In genomic region chr5:147812255-147813040, GRCm38 (mm10) we compare ENCODE assay signal across 14 mouse cellular contexts. TPM values are rescaled to one million over a fixed set of nuclear protein-coding genes. Genes with fewer than 3 reads are reported as not detected.
DNase-seq lines count a peak whose midpoint lies in the region; ATAC-seq and TF ChIP-seq lines count a peak whose summit lies in the region.
"Had no signal": no experiment of that assay in that cellular context is flagged by ENCODE, and none has a peak within 500 bp of the region (broad histone marks: within the 10 kb centered on the region; RNA-seq: fewer than 3 reads in every experiment).

No protein-coding gene starts in this region.

- no peaks in the 10 kb centered on the region for H3K36me3 ChIP-seq in kidney, adult 2 months (ENCODE audit: control insufficient read depth, insufficient read depth, low read length)
- H3K36me3 ChIP-seq in kidney, embryonic 16.5 days (ENCODE audit: insufficient read depth, low read length): no peaks in the 10 kb centered on the region
- H3K36me3 ChIP-seq in hindbrain, embryonic 16.5 days (ENCODE audit: control insufficient read depth, insufficient read depth, low read length): no peaks in the 10 kb centered on the region
- H3K36me3 ChIP-seq in midbrain, embryonic 16.5 days (ENCODE audit: control insufficient read depth, insufficient read depth, low read length): no peaks in the 10 kb centered on the region
- H3K36me3 ChIP-seq: forebrain, embryonic 15.5 days; hindbrain, embryonic 13.5 days; liver, embryonic 12.5 days had no signal

- no peak for ATAC-seq in kidney, embryonic 16.5 days (ENCODE audit: low FRiP score, low TSS enrichment)
- ATAC-seq in hindbrain, embryonic 16.5 days: no peak
- no peak for ATAC-seq in midbrain, embryonic 16.5 days
- ATAC-seq: forebrain, embryonic 15.5 days; intestine, postnatal 0 days; liver, embryonic 12.5 days had no signal

- no peaks in the 10 kb centered on the region for H3K4me1 ChIP-seq in kidney, adult 2 months (ENCODE audit: control insufficient read depth, insufficient read depth, low read length)
- no peaks in the 10 kb centered on the region for H3K4me1 ChIP-seq in kidney, embryonic 16.5 days (ENCODE audit: insufficient read depth, low read length)
- H3K4me1 ChIP-seq in hindbrain, embryonic 16.5 days (ENCODE audit: control insufficient read depth, insufficient read depth, low read depth, low read length): no peaks in the 10 kb centered on the region
- H3K4me1 ChIP-seq in midbrain, embryonic 16.5 days (ENCODE audit: control insufficient read depth, insufficient read depth, low read length): no peaks in the 10 kb centered on the region
- H3K4me1 ChIP-seq: forebrain, embryonic 15.5 days; hindbrain, embryonic 13.5 days had no signal

- no peak overlapping the region for H3K9ac ChIP-seq in kidney, embryonic 16.5 days (replicated peaks; ENCODE audit: low read length)
- H3K9ac ChIP-seq in hindbrain, embryonic 16.5 days (ENCODE audit: low read depth, low read length): no peak overlapping the region
- no peak overlapping the region for H3K9ac ChIP-seq in midbrain, embryonic 16.5 days (ENCODE audit: low read depth, low read length)
- H3K9ac ChIP-seq: forebrain, embryonic 15.5 days; hindbrain, embryonic 13.5 days; liver, embryonic 12.5 days had no signal

- no peaks in the 10 kb centered on the region for H3K27me3 ChIP-seq in kidney, adult 2 months (replicated peaks; ENCODE audit: control insufficient read depth, insufficient read depth, low read length)
- no peaks in the 10 kb centered on the region for H3K27me3 ChIP-seq in kidney, embryonic 16.5 days (ENCODE audit: insufficient read depth, low read length)
- H3K27me3 ChIP-seq in hindbrain, embryonic 16.5 days (replicated peaks; ENCODE audit: control insufficient read depth, insufficient read depth, low read length): no peaks in the 10 kb centered on the region
- H3K27me3 ChIP-seq in midbrain, embryonic 16.5 days (ENCODE audit: control insufficient read depth, insufficient read depth, low read depth, low read length): no peaks in the 10 kb centered on the region
- H3K27me3 ChIP-seq: forebrain, embryonic 15.5 days; hindbrain, embryonic 13.5 days; liver, embryonic 12.5 days had no signal

- no peak for TF ChIP-seq CTCF in kidney, adult 2 months (conservative IDR thresholded peaks at IDR 0.05; ENCODE audit: insufficient read depth, insufficient read length, low read depth, low read length)
- no peak for TF ChIP-seq CTCF in gastrocnemius, adult 2 months (IDR thresholded peaks at IDR 0.05)

- no peak overlapping the region for H3K4me3 ChIP-seq in kidney, adult 2 months (ENCODE audit: insufficient read depth, low read depth, low read length)
- no peak overlapping the region for H3K4me3 ChIP-seq in kidney, embryonic 16.5 days (ENCODE audit: low read length)
- peak overlapping the region; percentile 40 for H3K4me3 ChIP-seq in gastrocnemius, adult 2 months
- no peak overlapping the region for H3K4me3 ChIP-seq in hindbrain, embryonic 16.5 days (ENCODE audit: low read length)
- no peak overlapping the region for H3K4me3 ChIP-seq in midbrain, embryonic 16.5 days (ENCODE audit: low read depth, low read length)
- H3K4me3 ChIP-seq: forebrain, embryonic 15.5 days; hindbrain, embryonic 13.5 days; liver, embryonic 12.5 days had no signal

- TF ChIP-seq POLR2A in kidney, adult 2 months (IDR thresholded peaks at IDR 0.05; ENCODE audit: low read depth, low read length): no peak

- intact Hi-C loops in gastrocnemius, adult 2 months (cut with DNase I): no loop called here

- peak; percentile 10 for DNase-seq in adrenal gland, adult 2 months
- no peak for DNase-seq in adrenal gland, postnatal 25 days
- DNase-seq in kidney, adult 2 months: peak; percentile 72
- DNase-seq in gastrocnemius, adult 2 months: peak; percentile 66
- DNase-seq in kidney, postnatal 25 days: peak; percentile 25 to 62
- DNase-seq: cerebellum, adult 11 months; thymus, postnatal 4 days had no signal

- 65% methylated on average over 13 of the region's 13 CpGs for WGBS in kidney, adult 2 months
- WGBS in kidney, embryonic 16.5 days: 77% methylated on average over 13 of the region's 13 CpGs
- 86% methylated on average over 13 of the region's 13 CpGs for WGBS in hindbrain, embryonic 16.5 days
- 88% methylated on average over 13 of the region's 13 CpGs for WGBS in midbrain, embryonic 16.5 days

- H3K9me3 ChIP-seq in kidney, embryonic 16.5 days (ENCODE audit: low read length): 0 out of 2 replicates have a peak, but pooled peaks cover 3% of the 10 kb centered on the region
- H3K9me3 ChIP-seq in hindbrain, embryonic 16.5 days (ENCODE audit: control insufficient read depth, low read length): no peaks in the 10 kb centered on the region; the same call in 1 of the 2 replicates
- H3K9me3 ChIP-seq in midbrain, embryonic 16.5 days (replicated peaks; ENCODE audit: control insufficient read depth, low read length, poor library complexity, severe bottlenecking): no peaks in the 10 kb centered on the region
- H3K9me3 ChIP-seq: forebrain, embryonic 15.5 days; hindbrain, embryonic 13.5 days had no signal

- 0 out of 2 replicates have a peak overlapping the region, but pooled peaks have one; percentile 34 for H3K27ac ChIP-seq in kidney, adult 2 months (ENCODE audit: insufficient read depth, low read depth, low read length)
- no peak overlapping the region for H3K27ac ChIP-seq in kidney, embryonic 16.5 days (ENCODE audit: low read length)
- peak overlapping the region; percentile 62 for H3K27ac ChIP-seq in gastrocnemius, adult 2 months
- H3K27ac ChIP-seq in hindbrain, embryonic 16.5 days (ENCODE audit: low read depth, low read length): no peak overlapping the region
- no peak overlapping the region for H3K27ac ChIP-seq in midbrain, embryonic 16.5 days (ENCODE audit: low read length)
- H3K27ac ChIP-seq: forebrain, embryonic 15.5 days; hindbrain, embryonic 13.5 days; liver, embryonic 12.5 days had no signal

- no peak overlapping the region for H3K4me2 ChIP-seq in kidney, embryonic 16.5 days (replicated peaks; ENCODE audit: low read depth, low read length)
- no peak overlapping the region for H3K4me2 ChIP-seq in hindbrain, embryonic 16.5 days (ENCODE audit: low read length)
- H3K4me2 ChIP-seq in midbrain, embryonic 16.5 days (ENCODE audit: low read length): no peak overlapping the region
- H3K4me2 ChIP-seq: forebrain, embryonic 15.5 days; hindbrain, embryonic 13.5 days; liver, embryonic 12.5 days had no signal

RNA-seq across cellular contexts. Expression of gene Pomp, which starts 47.8 kb away (rescaled TPM):
- total RNA-seq in adrenal gland, adult 2 months (2021): 100 to 1,000 TPM; 187 to 199 TPM
- polyA plus RNA-seq in adrenal gland, adult 2 months (2012; rRNA removed): 12.2 and 21.1 TPM in 2 replicates
- 209 and 246 TPM in 2 replicates for total RNA-seq in adrenal gland, postnatal 25 days (2021)
- 74.6 and 109 TPM in 2 replicates for polyA plus RNA-seq in kidney, adult 2 months (2012; rRNA removed)
- polyA plus RNA-seq in kidney, embryonic 16.5 days (2015; fragmentation: Nextera tagmentation; extraction: Ambion mirVana): 407 and 409 TPM in 2 replicates
- 100 to 1,000 TPM; 141 to 146 TPM for total RNA-seq in gastrocnemius, adult 2 months (2021)
- polyA plus RNA-seq in hindbrain, embryonic 16.5 days (2015; fragmentation: Nextera tagmentation; extraction: Ambion mirVana): 482 and 537 TPM in 2 replicates
- polyA plus RNA-seq in midbrain, embryonic 16.5 days (2015; fragmentation: Nextera tagmentation; extraction: Ambion mirVana): 500 and 511 TPM in 2 replicates

Comparison
In these comparisons a context has a peak if more than half of its experiments do, and no peak if none do; other contexts are left out.
1. H3K27ac ChIP-seq: peak in kidney, adult 2 months (single experiment) and gastrocnemius, adult 2 months (single experiment); none in kidney, embryonic 16.5 days (single experiment), hindbrain, embryonic 16.5 days (single experiment) and midbrain, embryonic 16.5 days (single experiment).